Mouse (Mus musculus) forebrain, embryonic 16.5 days (tissue): ENCODE measurements around the gene Fdxacb1. TPM values are rescaled to one million over a fixed set of nuclear protein-coding genes. Genes with fewer than 3 reads are reported as not detected.

Source experiments
- ATAC-seq: fragments of 200-750 bp; cut with Nextera tagmentation; 2 replicates; pipeline ENCODE4 v1.8.0; 2017; ENCODE audit warnings: mild to moderate bottlenecking, moderate library complexity
- H3K27ac ChIP-seq: fragments of 300-500 bp; sonication (generic); 2 replicates; pipeline ENCODE4 v1.5.1; 2014; ENCODE audit warnings: low read length, control low read depth
- H3K27me3 ChIP-seq: fragments of 300-500 bp; sonication (generic); replicated peaks from 2 replicates; pipeline ENCODE4 v1.6.1; 2014; ENCODE audit warnings: low read length; ENCODE audit not compliant: control insufficient read depth, insufficient read depth
- H3K36me3 ChIP-seq: fragments of 300-500 bp; sonication (generic); 2 replicates; pipeline ENCODE4 v1.6.1; 2014; ENCODE audit not compliant: control insufficient read depth, insufficient read depth
- H3K4me1 ChIP-seq: fragments of 300-500 bp; sonication (generic); replicated peaks from 2 replicates; pipeline ENCODE4 v1.6.1; 2014; ENCODE audit warnings: low read length; ENCODE audit not compliant: control insufficient read depth, insufficient read depth
- H3K4me2 ChIP-seq: fragments of 300-500 bp; sonication (generic); 2 replicates; pipeline ENCODE4 v1.6.1; 2014; ENCODE audit warnings: mild to moderate bottlenecking, low read length, control low read depth
- H3K4me3 ChIP-seq: fragments of 300-500 bp; sonication (generic); replicated peaks from 2 replicates; pipeline ENCODE4 v1.5.1; 2014; ENCODE audit warnings: mild to moderate bottlenecking, low read length, control low read depth
- H3K9ac ChIP-seq: fragments of 300-500 bp; sonication (generic); replicated peaks from 2 replicates; pipeline ENCODE4 v1.6.1; 2014; ENCODE audit warnings: low read depth, low read length, control low read depth
- H3K9me3 ChIP-seq: fragments of 300-500 bp; sonication (generic); 2 replicates; pipeline ENCODE4 v1.6.1; 2016; ENCODE audit warnings: low read length; ENCODE audit not compliant: control insufficient read depth
- WGBS: fragments of 180-500 bp; shearing (Covaris S2); extraction: QIAGEN DNeasy Blood & Tissue Kit; methylation state at CpG from one replicate; pipeline ENCODE4 v1.1.7; 2014; 5-methylcytosine and 5-hydroxymethylcytosine counted together
- polyA plus RNA-seq: library from polyadenylated mRNA; unstranded; fragments of >200 nt; fragmentation: Nextera tagmentation; extraction: Ambion mirVana; gene quantifications from 2 replicates; pipeline ENCODE4 v1.2.1, GENCODE M21; 2015

The Fdxacb1 gene
- polyA plus RNA-seq, 1 experiment from 2014 or later: 13.3 TPM

GRCm38 (mm10) chr9:50742744-50743143, 25.3 kb upstream of the Fdxacb1 start:
- H3K27ac ChIP-seq: no peak overlapping the region
- H3K27me3 ChIP-seq: 0 out of 2 replicates have a peak, but pooled peaks cover 4% of the 10 kb centered on the region
- H3K9me3 ChIP-seq: no peaks in the 10 kb centered on the region
- WGBS: 80% methylated on average over 2 of the region's 2 CpGs
- no peak overlapping the region for H3K4me3 ChIP-seq
- no peak overlapping the region for H3K9ac ChIP-seq
- H3K4me2 ChIP-seq: no peak overlapping the region
- no peak for ATAC-seq
- H3K36me3 ChIP-seq: no peaks in the 10 kb centered on the region
- H3K4me1 ChIP-seq: peaks cover 13% of the 10 kb centered on the region

GRCm38 (mm10) chr9:50745806-50746205, 22.2 kb upstream of the Fdxacb1 start:
- Histone ChIP-seq H3K9ac (peak overlapping the region; percentile 42), H3K36me3 (no peaks in the 10 kb centered on the region), H3K9me3 (no peaks in the 10 kb centered on the region), H3K27ac (no peak overlapping the region), H3K4me1 (peaks cover 3% of the 10 kb centered on the region), H3K27me3 (0 out of 2 replicates have a peak, but pooled peaks cover 5% of the 10 kb centered on the region), H3K4me2 (peak overlapping the region; percentile 53), H3K4me3 (peak overlapping the region; percentile 33)
- no peak for ATAC-seq
- 14% methylated on average over 7 of the region's 7 CpGs for WGBS

- peak within 1 kb of the TSS; percentile 42 for H3K9ac ChIP-seq
- peak; percentile 10; the same call in 1 of the 2 replicates for ATAC-seq
- H3K36me3 ChIP-seq: no peaks in the 10 kb centered on the region
- 0 out of 2 replicates have a peak, but pooled peaks cover 5% of the 10 kb centered on the region for H3K27me3 ChIP-seq
- H3K4me3 ChIP-seq: peak within 1 kb of the TSS; percentile 33
- H3K4me2 ChIP-seq: peak within 1 kb of the TSS; percentile 53
- 2% methylated on average over 19 of the region's 19 CpGs for WGBS
- peaks cover 3% of the 10 kb centered on the region for H3K4me1 ChIP-seq
- no peak within 1 kb of the TSS for H3K27ac ChIP-seq
- H3K9me3 ChIP-seq: no peaks in the 10 kb centered on the region
Measured at GRCm38 (mm10) chr9:50746214-50746677, 21.8 kb upstream of the Fdxacb1 start, which contains the start of gene 2310030G06Rik. TSS of gene 2310030G06Rik (minus strand) at chr9:50746536.

- no peak for ATAC-seq
- Histone ChIP-seq H3K4me3 (no peak overlapping the region), H3K36me3 (no peaks in the 10 kb centered on the region), H3K9me3 (no peaks in the 10 kb centered on the region), H3K9ac (no peak overlapping the region), H3K4me1 (peaks cover 13% of the 10 kb centered on the region), H3K27me3 (0 out of 2 replicates have a peak, but pooled peaks cover 5% of the 10 kb centered on the region), H3K27ac (no peak overlapping the region), H3K4me2 (no peak overlapping the region)
- 61% methylated on average over 6 of the region's 6 CpGs for WGBS
Measured at GRCm38 (mm10) chr9:50750706-50751105, 17.3 kb upstream of the Fdxacb1 start.

- no peak within 1 kb of the TSS for H3K27ac ChIP-seq
Measured at GRCm38 (mm10) chr9:50751323-50751722, 16.7 kb upstream of the Fdxacb1 start, which contains the start of gene Cryab. TSS of gene Cryab (plus strand) at chr9:50751325.

GRCm38 (mm10) chr9:50752054-50752602, 15.9 kb upstream of the Fdxacb1 start, which contains the start of gene Hspb2:
TSS of gene Hspb2 (minus strand) at chr9:50752354.
- Histone ChIP-seq H3K9me3 (no peaks in the 10 kb centered on the region), H3K4me2 (no peak within 1 kb of the TSS), H3K4me3 (no peak within 1 kb of the TSS), H3K36me3 (no peaks in the 10 kb centered on the region), H3K27me3 (0 out of 2 replicates have a peak, but pooled peaks cover 2% of the 10 kb centered on the region), H3K27ac (no peak within 1 kb of the TSS), H3K4me1 (peaks cover 10% of the 10 kb centered on the region), H3K9ac (no peak within 1 kb of the TSS)
- ATAC-seq: no peak
- WGBS: 55% methylated on average over 14 of the region's 14 CpGs

More at GRCm38 (mm10) chr9:50751323-50751722, 16.7 kb upstream of the Fdxacb1 start, which contains the start of gene Cryab:
- Histone ChIP-seq H3K4me1 (peaks cover 10% of the 10 kb centered on the region), H3K36me3 (no peaks in the 10 kb centered on the region), H3K4me2 (no peak within 1 kb of the TSS), H3K9ac (no peak within 1 kb of the TSS), H3K27me3 (0 out of 2 replicates have a peak, but pooled peaks cover 2% of the 10 kb centered on the region), H3K4me3 (no peak within 1 kb of the TSS), H3K9me3 (no peaks in the 10 kb centered on the region)
- ATAC-seq: no peak
- WGBS: 79% methylated on average over 22 of the region's 22 CpGs

GRCm38 (mm10) chr9:50752784-50753615, 15.0 kb upstream of the Fdxacb1 start:
- no peak overlapping the region for H3K4me3 ChIP-seq
- H3K36me3 ChIP-seq: no peaks in the 10 kb centered on the region
- H3K4me1 ChIP-seq: peaks cover 10% of the 10 kb centered on the region
- no peaks in the 10 kb centered on the region for H3K27me3 ChIP-seq
- H3K4me2 ChIP-seq: no peak overlapping the region
- H3K9ac ChIP-seq: no peak overlapping the region
- no peak overlapping the region for H3K27ac ChIP-seq
- H3K9me3 ChIP-seq: no peaks in the 10 kb centered on the region
- 69% methylated on average over 17 of the region's 17 CpGs for WGBS
- ATAC-seq: 0 out of 2 replicates have a peak, but pooled peaks have one; percentile 38

GRCm38 (mm10) chr9:50753947-50754346, 14.1 kb upstream of the Fdxacb1 start:
- Histone ChIP-seq H3K27me3 (no peaks in the 10 kb centered on the region), H3K4me2 (no peak overlapping the region), H3K4me3 (no peak overlapping the region), H3K9me3 (no peaks in the 10 kb centered on the region), H3K36me3 (no peaks in the 10 kb centered on the region), H3K27ac (no peak overlapping the region), H3K4me1 (peaks cover 10% of the 10 kb centered on the region), H3K9ac (no peak overlapping the region)
- WGBS: 67% methylated on average over 7 of the region's 7 CpGs
- ATAC-seq: no peak

- WGBS: 33% methylated on average over 5 of the region's 5 CpGs
- Histone ChIP-seq H3K4me2 (no peak overlapping the region), H3K9ac (no peak overlapping the region), H3K9me3 (no peaks in the 10 kb centered on the region), H3K27me3 (no peaks in the 10 kb centered on the region), H3K36me3 (no peaks in the 10 kb centered on the region), H3K4me3 (no peak overlapping the region), H3K4me1 (peaks cover 10% of the 10 kb centered on the region), H3K27ac (no peak overlapping the region)
- no peak for ATAC-seq
Measured at GRCm38 (mm10) chr9:50756711-50757110, 11.3 kb upstream of the Fdxacb1 start.
